Mouse (Mus musculus) heart, adult 11 months (tissue): ENCODE results near the gene Sez6l.

Source experiments
- DNase-seq: peaks from one replicate; pipeline ENCODE4 v3.0.0; 2022

Sez6l gene

GRCm38 (mm10) chr5:112533312-112534075 is 43.5 kb downstream of the Sez6l start:
- DNase-seq: no peak

GRCm38 (mm10) chr5:112532894-112533293 is 44.1 kb downstream of the Sez6l start:
- DNase-seq: no peak

GRCm38 (mm10) chr5:112532210-112532609 is 44.8 kb downstream of the Sez6l start:
- no peak for DNase-seq

GRCm38 (mm10) chr5:112531111-112531510 is 45.9 kb downstream of the Sez6l start:
- DNase-seq: no peak

- no peak for DNase-seq
These were observed 50.0 kb downstream of the Sez6l start for GRCm38 (mm10) chr5:112526936-112527335.

GRCm38 (mm10) chr5:112526435-112526834 is 50.5 kb downstream of the Sez6l start:
- no peak for DNase-seq

- DNase-seq: no peak
These were observed 51.0 kb downstream of the Sez6l start for GRCm38 (mm10) chr5:112525980-112526379.

GRCm38 (mm10) chr5:112525271-112525670 is 51.7 kb downstream of the Sez6l start:
- DNase-seq: no peak

- DNase-seq: no peak
These were observed 53.2 kb downstream of the Sez6l start for GRCm38 (mm10) chr5:112523796-112524195.

- DNase-seq: no peak
These were observed 53.7 kb downstream of the Sez6l start for GRCm38 (mm10) chr5:112523331-112523730.

GRCm38 (mm10) chr5:112521703-112522527 is 55.1 kb downstream of the Sez6l start:
- DNase-seq: no peak

GRCm38 (mm10) chr5:112520826-112521702 is 55.9 kb downstream of the Sez6l start:
- no peak for DNase-seq

- peak; percentile 61 for DNase-seq
These were observed 58.2 kb downstream of the Sez6l start for GRCm38 (mm10) chr5:112518773-112519172.

GRCm38 (mm10) chr5:112517454-112517853 is 59.5 kb downstream of the Sez6l start:
- DNase-seq: no peak

GRCm38 (mm10) chr5:112516527-112516926 is 60.5 kb downstream of the Sez6l start:
- no peak for DNase-seq

- DNase-seq: no peak
These were observed 66.6 kb downstream of the Sez6l start for GRCm38 (mm10) chr5:112510351-112510750.

GRCm38 (mm10) chr5:112509916-112510315 is 67.1 kb downstream of the Sez6l start:
- DNase-seq: no peak

GRCm38 (mm10) chr5:112505595-112505994 is 71.4 kb downstream of the Sez6l start:
- DNase-seq: no peak

- DNase-seq: no peak
These were observed 75.6 kb downstream of the Sez6l start for GRCm38 (mm10) chr5:112501384-112501783.

GRCm38 (mm10) chr5:112499918-112500682 is 76.9 kb downstream of the Sez6l start:
- no peak for DNase-seq

- DNase-seq: no peak
These were observed 77.8 kb downstream of the Sez6l start for GRCm38 (mm10) chr5:112498921-112499917.
